Mouse (Mus musculus): ENCODE results near the gene Piwil1.
"Not testable (repeated sequence)": the region's sequence is repeated elsewhere in the genome, so short reads cannot be mapped to it uniquely, and the experiment has no call there.

Gene Piwil1

DNA sequence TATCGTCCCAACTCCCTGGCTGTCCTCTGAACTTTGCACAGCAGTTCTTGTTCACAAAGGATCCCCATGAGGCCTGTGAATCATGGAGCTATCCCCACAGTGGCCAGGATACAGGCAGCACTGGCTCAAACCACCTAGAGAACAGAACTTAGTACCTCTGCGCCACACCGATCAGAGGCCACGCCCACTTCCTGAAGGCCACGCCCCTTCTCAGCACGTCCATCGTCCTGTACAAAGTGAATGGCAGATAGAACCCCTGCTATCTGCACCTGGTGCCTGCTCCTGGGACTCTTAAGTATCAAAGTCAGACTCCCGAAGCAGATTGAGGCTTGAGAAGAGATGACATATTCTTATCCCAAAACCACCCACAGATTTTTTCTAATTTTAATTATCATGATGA, 8.3 kb downstream of the Piwil1 start:
- no peak for DNase-seq (ENCODE audit: low spot score)

DNA sequence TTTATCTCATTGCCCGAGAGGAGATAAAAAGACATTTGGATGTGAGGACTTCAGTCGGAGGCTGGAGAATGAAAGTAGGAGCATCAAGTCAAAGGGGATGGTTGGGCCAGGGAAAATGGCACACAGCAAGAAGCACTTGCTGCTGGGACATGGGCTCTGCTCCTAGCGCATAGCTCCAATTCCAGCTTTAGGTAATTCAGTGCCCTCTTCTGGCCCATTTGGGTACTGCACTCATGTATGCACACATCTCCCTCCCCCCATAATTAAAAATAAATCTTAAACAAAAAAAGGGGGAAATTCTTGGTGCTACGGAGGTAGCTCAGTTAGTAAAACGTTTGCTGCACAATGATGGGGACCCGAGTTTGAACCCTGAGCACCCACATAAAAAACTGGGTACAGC, 9.5 kb downstream of the Piwil1 start:
- DNase-seq (ENCODE audit: low spot score) = no peak

DNA sequence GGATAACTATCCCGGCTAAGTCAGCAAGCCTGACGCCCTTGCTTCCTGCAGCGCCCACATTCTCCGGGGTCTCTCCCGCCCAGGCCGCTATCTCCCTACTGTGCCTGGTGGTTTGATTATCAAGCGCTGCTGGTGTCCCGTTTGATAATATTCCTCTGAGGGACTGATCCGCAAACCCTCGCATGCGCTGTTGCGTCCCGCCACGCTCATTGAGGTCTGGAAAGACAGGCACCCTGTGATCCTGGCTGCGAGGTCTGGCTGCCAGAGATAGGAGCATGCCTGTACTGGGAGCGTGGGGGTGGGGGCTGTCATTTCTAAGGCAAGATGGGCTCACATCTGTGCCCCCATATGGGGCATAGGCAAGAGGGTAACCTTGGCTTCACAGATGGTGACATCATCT, 12.8 kb downstream of the Piwil1 start:
- DNase-seq (ENCODE audit: low spot score) = no peak

DNA sequence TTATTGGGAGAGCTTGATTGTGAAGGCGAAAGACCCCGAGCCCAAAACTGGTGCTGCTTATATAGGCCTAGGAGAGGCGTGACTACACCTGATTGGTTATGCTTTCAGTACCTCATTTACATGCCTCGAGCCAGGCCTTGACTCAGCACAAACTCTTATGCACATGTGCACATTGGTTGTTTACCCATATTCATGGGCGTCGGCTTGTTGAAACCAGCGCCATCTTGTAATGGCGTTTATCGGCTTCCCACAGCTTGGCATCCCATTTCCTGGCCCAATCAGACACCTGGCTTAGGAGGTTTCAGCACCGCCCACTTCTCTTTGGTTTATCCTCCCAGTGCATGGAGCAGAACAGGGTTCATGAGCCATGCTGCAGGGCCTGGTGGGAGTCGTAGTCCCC, 18.1 kb downstream of the Piwil1 start:
- not testable (repeated sequence) for DNase-seq (ENCODE audit: low spot score)

DNA sequence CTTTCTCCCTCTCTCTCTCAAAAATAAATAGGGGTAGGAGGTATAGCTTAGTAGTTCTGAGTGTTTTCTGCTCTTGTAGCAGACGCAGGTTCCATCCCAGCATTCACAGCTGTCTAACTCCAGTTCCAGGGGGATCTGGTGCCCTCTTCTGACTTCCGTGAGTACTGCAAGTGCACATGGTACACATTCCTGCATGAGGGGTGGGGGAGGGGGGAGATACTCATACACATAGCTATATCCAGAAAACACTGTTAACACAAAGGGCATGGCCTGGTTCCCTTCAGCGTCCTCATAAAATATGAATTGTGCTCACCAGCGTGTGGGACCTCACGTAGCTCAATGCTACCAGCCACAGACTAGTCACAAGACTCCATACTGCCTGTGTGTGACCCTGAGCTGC, 27.0 kb downstream of the Piwil1 start:
- DNase-seq (ENCODE audit: low spot score) = no peak

DNA sequence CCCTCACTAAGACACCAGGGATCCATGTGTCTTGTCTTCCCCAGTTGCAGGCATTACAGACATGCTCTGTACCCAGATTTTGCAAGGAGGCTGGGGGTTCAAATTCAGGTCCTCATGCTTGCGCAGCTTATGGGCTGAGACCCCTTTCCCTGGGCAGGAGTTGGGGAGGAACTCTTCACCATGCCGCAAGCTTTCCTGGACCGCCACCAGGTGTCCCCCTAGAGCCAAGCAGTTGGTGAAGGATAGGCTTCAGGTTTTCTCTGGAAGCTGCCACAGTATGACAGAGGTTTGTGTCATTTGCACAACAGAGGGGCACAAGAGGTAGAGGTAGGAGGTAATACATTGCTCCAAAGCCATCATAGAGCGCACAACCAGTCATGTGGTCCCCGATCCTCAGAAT, 28.3 kb downstream of the Piwil1 start:
- no peak for DNase-seq (ENCODE audit: low spot score)

DNA sequence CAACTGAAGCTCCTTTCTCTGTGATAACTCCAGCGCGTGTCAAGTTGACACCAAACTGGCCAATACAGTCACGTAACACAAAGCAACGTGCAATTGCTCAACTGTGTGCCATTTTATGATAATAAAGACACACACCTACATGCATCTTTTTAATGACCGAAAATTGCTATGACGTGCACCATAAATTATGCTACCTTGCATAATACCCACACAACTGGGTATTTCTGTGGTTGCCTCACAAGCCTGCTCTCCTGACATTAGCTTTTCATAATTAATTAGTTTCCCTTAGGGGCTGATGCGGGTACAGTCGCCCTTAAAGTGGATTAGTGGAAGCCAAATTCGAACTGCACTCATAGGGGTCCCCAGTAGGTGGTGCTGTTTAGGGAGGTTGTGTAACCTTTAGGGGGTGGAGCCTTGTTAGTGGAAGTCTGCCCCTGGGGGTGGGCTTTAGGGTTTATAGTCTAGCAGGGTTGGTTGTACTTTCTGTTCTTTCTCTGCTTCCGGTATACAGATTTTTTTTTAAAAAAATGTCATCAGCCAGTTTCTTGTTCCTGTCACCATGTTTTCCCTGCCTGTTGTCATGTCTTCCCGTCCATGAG, 30.2 kb downstream of the Piwil1 start:
- no peak for DNase-seq (ENCODE audit: low spot score)

DNA sequence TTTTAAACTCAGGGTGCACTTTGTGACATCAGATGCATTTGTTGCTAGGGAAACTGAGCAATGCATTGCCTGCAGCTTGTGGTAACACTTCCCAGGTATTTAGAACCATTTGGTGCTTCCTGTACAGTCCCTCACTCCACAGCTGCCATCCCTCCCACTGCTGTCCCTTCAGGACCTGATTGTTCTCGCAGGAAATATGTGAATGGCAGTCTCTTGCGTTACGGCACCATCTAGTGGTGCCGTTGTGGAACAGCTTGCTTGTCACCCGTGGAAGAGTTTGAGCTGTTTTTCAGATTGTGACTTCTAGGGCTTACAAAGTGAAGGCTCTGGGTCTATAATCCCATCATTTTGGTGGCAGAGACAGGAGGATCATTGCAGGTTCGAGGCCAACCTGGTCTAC, 31.6 kb downstream of the Piwil1 start:
- no peak for DNase-seq (ENCODE audit: low spot score)

DNA sequence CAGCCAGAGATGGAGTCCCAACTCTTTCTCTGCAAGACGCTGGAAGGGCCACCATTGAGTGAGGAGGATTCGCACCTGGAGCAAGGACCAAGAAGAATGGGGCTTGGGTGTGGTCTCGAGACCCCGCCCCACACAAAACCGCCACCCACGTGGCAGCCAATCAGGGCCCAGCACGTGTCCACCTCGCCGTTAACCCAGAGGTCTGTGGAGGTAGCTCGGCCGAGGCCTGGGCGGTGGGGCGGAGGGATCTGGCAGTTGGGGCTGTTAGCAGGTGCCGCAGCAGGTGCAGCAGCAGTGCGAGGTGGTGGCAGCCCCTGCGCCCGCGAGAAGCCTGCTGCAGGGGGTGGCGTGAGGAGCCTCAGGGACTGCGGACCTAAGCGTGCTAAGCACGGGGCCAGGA, 33.6 kb downstream of the Piwil1 start:
- DNase-seq (ENCODE audit: low spot score) = no peak

DNA sequence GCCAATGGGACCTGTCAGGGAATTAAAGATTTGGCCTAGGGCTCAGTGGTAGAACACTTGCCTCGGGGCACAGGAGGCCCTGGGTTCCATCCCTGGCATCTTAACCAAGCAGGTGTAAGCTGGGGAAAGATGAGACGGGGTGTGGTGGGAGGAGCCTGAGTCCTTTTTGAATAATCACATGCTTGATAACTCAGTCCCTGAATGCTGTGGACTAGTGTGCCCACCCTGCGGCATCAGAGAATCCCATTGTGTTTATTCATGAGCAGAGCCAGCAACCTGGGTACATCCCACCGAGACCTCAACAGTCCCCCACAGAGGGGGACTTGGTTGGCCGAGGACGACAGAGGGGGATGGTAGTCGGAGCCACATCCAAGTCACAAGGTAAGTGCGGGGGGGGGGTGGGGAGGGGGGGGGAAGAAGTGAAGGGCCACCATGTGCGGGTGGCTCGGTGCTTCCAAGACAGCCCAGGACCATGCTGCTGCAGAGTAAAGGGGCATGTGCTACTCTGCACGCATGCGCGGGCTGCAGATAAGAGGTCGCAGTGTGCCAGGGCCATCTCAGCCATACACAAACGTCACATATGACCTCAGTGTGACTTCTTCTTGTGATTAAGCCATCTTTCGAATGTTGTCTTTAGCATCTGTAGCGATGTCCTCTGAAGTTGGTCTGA, 37.0 kb downstream of the Piwil1 start:
- DNase-seq (ENCODE audit: low spot score) = no peak

DNA sequence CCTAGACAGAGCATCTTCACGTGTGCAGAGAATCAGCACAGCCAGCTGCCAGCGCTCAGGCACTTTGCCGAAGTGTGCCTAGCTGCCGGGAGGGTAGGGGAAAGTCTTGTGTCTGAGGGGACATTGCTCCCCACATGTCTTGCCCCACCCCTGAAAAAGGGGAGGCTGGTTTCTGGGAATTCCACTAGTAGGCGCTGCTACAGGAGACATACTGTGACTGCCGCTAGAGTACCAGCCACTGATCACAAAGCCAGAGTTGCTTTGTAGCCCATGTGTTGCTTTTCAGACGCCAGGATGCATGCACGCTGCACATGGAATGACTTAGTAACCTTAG, 37.5 kb downstream of the Piwil1 start:
- DNase-seq (ENCODE audit: low spot score) = no peak

DNA sequence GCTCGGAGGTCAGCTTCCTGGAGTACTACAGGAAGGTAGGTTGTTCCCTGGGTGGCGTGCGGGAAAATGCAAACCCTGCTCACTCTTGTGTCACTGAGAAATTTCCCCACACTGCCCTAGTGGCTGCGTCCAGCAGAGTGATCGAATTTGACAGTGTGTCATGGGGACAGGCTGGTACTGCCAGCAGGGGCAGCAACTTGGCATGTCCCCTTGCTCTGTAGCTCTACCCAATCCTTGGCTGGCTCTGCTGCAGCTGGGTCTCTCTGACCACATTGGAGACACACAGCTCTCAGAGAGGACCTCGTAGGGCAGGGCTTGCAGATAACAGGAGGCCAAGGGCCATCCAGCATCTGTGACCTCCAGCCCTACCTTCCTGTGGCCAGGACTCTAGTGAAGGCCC, 42.0 kb downstream of the Piwil1 start:
- no peak for DNase-seq (ENCODE audit: low spot score)

DNA sequence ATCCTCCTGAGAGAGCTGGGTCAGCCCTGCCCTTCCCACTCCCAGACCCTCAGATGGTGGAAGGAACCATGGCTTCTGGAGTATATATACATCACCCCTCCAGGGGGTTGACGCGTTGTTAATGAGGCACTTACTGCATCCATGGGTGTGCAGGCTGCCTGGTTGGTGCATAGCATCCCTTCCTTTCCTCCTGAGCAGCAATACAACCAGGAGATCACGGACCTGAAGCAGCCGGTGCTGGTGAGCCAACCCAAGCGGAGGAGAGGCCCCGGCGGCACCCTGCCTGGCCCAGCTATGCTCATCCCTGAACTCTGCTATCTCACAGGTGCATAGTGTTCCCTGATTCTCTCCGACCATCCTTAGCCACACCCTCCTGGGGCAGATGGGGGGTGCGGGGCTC, 42.9 kb downstream of the Piwil1 start:
- no peak for DNase-seq (ENCODE audit: low spot score)

DNA sequence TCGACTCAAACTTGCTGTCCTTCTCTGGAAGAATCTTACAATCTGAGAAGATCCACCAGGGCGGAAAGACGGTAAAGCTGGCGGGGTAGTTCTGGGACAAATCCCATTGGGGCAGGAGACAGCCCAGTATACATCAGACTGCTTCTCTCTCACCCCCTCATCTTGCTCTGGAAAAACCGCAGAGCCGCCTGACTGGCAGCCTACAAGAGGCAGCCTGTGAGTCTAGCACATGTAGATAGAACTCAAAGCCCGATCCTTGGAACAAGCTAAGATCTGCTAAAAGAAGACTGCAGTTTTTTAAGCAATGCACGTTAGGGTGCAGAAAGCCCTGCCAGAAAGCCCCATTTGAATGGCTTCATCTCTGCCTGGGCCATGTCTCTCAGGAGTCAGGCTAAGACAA, 43.9 kb downstream of the Piwil1 start:
- no peak for DNase-seq (ENCODE audit: low spot score)

DNA sequence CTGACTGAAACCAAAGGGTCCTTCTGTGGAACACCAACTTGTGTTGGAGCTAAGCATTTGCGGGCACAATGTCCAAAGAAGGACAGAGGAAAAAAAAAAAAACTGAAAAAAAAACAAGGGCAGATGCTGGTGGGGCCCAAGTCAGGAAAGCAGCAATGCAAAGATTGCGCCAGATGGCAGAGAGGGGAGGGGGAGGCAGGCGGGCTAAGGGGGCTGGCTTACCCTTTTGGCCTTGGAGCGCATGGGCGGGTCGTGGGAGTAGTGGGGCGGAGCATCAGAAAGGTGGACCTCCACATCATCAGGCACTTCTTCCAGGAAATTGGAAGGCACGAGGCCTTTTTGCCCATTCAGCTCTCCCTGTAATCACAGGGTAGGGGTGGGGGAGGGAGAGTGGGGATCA, 58.8 kb downstream of the Piwil1 start:
- DNase-seq (ENCODE audit: low spot score) = no peak

DNA sequence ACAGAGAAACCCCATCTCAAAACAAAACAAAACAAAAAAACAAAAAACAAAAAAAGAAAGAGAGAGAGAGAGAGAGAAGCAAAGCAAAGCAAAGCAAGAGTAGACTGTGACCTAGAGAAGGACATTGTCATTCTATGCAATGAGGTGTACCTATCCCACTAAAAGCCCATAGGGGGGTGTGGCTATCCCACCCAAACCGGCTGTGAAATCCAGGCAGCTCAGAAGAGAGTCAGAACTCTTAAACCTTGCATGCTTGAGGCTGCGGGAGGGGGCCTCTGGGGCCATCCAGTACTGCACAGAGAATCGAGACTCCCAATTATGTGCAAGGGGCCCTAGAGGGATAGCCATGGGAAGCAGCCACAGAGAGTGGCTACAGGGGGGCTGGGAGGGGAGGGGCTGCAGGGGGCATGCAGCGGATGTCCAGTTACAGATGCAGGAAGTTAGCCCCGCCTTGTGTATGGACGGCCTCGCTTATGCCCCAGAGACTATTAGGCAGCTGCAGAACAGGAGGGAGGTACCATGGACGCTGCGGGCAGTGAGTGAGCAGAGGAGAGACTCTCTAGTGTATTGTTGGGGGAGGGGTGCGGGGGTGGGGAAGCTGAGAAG, 66.8 kb downstream of the Piwil1 start:
- no peak for DNase-seq (ENCODE audit: low spot score)

DNA sequence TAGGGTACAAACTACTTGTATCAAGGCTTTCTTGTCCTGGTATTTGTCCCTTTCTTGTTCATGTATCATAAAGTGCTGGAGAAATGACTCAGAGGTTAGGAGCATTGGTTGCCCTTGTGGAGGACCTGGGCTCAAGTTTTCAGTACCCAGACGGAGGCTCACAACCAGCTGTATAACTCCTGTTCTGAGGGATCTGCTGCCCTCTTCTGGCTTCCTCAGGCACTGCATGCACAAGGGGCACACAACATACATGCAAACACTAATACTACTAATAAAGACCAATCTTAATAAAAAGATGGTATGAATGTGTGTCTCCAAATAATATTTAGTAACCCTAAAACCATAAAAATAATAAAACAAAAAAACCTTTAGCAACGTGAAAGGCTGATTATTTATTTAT, 74.1 kb downstream of the Piwil1 start:
- DNase-seq (ENCODE audit: low spot score) = no peak

DNA sequence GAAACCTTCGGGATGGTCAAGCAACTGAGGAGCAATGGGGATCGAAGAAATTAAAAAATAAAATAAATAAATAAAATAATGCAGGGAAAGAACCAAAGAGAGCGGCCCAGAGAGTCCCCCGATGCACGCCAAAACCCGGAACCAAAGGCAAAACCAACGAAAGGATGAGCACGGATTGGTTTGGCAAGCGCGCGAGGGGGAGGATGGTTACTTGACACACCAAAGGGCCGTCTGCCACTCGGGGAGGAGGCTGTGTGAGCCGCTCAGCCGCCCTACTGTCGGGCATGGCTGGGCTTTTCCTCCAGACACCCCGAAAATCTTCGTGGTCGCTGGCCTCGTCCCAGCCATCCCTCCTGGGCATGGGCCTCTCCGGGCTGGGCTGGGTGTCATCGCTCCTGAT, 79.3 kb downstream of the Piwil1 start:
- no peak for DNase-seq (ENCODE audit: low spot score)

DNA sequence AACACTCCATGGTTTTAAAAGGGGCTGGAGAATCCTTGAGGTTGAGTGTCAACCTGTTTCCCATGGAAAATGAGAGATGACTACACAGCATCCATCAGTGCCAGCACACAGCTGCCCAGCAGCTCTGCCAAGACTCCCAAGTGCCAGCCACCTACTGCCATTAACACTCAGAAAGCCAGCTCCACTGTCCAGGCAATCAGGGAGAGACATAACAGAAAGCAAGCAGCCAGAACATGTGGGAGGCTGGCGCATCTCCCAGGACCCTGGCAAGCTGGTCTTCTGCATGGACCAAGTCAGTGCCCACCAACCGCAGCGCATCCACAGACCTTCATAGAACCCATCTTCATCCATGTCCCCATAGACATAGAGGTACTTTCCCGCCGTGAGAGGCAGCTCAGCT, 98.3 kb downstream of the Piwil1 start:
- no peak for DNase-seq (ENCODE audit: low spot score)
